Mouse (Mus musculus): ENCODE measurements around the gene Gpr158.

DNA sequence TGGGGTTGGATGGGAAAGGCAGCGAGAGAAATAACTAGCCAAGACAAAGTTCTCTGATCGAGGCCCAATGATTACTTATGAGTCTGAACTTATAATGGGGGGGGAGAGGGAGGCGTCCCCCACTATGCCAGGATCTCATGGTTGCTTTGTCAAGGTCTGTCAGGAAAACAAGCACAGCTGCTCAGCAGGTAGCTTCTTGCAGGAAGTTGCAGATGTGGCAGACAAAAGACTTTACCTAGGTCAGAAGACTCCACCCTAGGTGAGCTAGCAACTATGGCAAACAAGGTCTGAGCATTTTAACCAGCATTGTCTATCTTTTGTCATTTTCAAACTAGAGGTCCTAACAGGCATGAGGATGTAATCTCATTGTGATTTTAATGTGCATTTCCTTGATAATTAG, 129.5 kb downstream of the Gpr158 start:
- TF ChIP-seq CTCF (conservative IDR thresholded peaks at IDR 0.05; ENCODE audit: low read length) (no peak), POU5F1 (IDR thresholded peaks at IDR 0.05; ENCODE audit: borderline replicate concordance, low read length) (no peak), NANOG (IDR thresholded peaks at IDR 0.05; ENCODE audit: borderline replicate concordance, low read length) (no peak)
